In the genomic region with DNA sequence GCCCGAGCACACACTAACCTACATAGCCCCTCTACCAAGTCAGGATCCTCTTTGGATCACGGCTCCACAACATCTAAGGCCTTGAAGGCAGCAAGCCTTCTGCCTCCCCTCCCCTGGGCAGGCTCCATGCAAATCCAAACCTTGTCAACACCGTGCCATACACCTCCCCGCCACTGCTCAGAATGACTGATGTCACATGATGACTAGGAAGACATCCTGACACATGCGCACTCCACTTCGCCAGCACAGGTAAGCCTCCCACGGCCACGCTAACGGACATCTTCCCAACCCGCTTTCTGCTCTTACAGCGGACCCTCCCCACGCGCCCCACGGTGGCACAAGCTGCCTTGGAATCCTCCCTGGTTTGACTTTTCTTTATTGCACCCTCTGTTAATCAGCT, we compare ENCODE assay signal across 12 mouse cellular contexts.
"Had no signal": no experiment of that assay in that cellular context is flagged by ENCODE, and none has a peak within 500 bp of the region (broad histone marks: within the 10 kb centered on the region; RNA-seq: fewer than 3 reads in every experiment).

No protein-coding gene starts in this region.

- H3K4me2 ChIP-seq: limb, embryonic 12.5 days; liver, embryonic 13.5 days; lung, embryonic 15.5 days; stomach, embryonic 15.5 days had no signal

- H3K4me3 ChIP-seq: layer of hippocampus, adult 2 months; limb, embryonic 12.5 days; liver, embryonic 13.5 days; lung, embryonic 15.5 days; stomach, embryonic 15.5 days had no signal

- DNase-seq: kidney, postnatal 10 days; kidney, postnatal 4 days; liver; liver, embryonic 13.5 days; liver, postnatal 0 days; right cerebral cortex, postnatal 14 days; thymus, adult 2 months; thymus, postnatal 25 days had no signal

- H3K4me1 ChIP-seq: limb, embryonic 12.5 days; lung, embryonic 15.5 days; stomach, embryonic 15.5 days had no signal

- H3K9ac ChIP-seq: limb, embryonic 12.5 days; liver, embryonic 13.5 days; liver, postnatal 0 days; lung, embryonic 15.5 days; stomach, embryonic 15.5 days had no signal

- H3K27me3 ChIP-seq: limb, embryonic 12.5 days; liver, embryonic 13.5 days; lung, embryonic 15.5 days; stomach, embryonic 15.5 days had no signal

- H3K27ac ChIP-seq: layer of hippocampus, adult 2 months; limb, embryonic 12.5 days; liver, embryonic 13.5 days; lung, embryonic 15.5 days; stomach, embryonic 15.5 days had no signal

- H3K9me3 ChIP-seq: lung, embryonic 15.5 days; stomach, embryonic 15.5 days had no signal

- ATAC-seq: liver, postnatal 0 days had no signal
